Mouse (Mus musculus) heart, embryonic 15.5 days (tissue): ENCODE measurements around the gene Riiad1. TPM values are rescaled to one million over a fixed set of nuclear protein-coding genes. Genes with fewer than 3 reads are reported as not detected.
A peak's percentile ranks its signal among the peaks of the same experiment; 100 is the strongest.

Experiments
- ATAC-seq: fragments of 200-750 bp; cut with Nextera tagmentation; replicated peaks from 2 replicates; pipeline ENCODE4 v1.8.0; 2017; ENCODE audit warnings: low read depth, moderate TSS enrichment; ENCODE audit not compliant: insufficient number of reproducible peaks, insufficient read depth, low FRiP score
- H3K27ac ChIP-seq: fragments of 300-500 bp; sonication (generic); 2 replicates; pipeline ENCODE4 v1.5.1; 2015; ENCODE audit warnings: mild to moderate bottlenecking, inconsistent platforms
- H3K27me3 ChIP-seq: fragments of 300-500 bp; sonication (generic); 2 replicates; pipeline ENCODE4 v1.6.1; 2015; ENCODE audit warnings: inconsistent platforms
- H3K36me3 ChIP-seq: fragments of 300-500 bp; sonication (generic); 2 replicates; pipeline ENCODE4 v1.6.1; 2015; ENCODE audit warnings: mild to moderate bottlenecking, inconsistent platforms
- H3K4me1 ChIP-seq: fragments of 300-500 bp; sonication (generic); replicated peaks from 2 replicates; pipeline ENCODE4 v1.6.1; 2015; ENCODE audit warnings: inconsistent platforms
- H3K4me2 ChIP-seq: fragments of 300-500 bp; sonication (generic); 2 replicates; pipeline ENCODE4 v1.6.1; 2015; ENCODE audit warnings: inconsistent platforms, mild to moderate bottlenecking, moderate library complexity
- H3K4me3 ChIP-seq: fragments of 300-500 bp; sonication (generic); 2 replicates; pipeline ENCODE4 v1.5.1; 2015; ENCODE audit warnings: mild to moderate bottlenecking, inconsistent platforms
- H3K9ac ChIP-seq: fragments of 300-500 bp; sonication (generic); 2 replicates; pipeline ENCODE4 v1.6.1; 2015; ENCODE audit warnings: mild to moderate bottlenecking, inconsistent platforms
- H3K9me3 ChIP-seq: fragments of 300-500 bp; sonication (generic); replicated peaks from 2 replicates; pipeline ENCODE4 v1.6.1; 2016; ENCODE audit warnings: inconsistent platforms
- WGBS: fragments of 180-500 bp; shearing (Covaris S2); methylation state at CpG from one replicate; pipeline ENCODE4 v1.1.7; 2015; ENCODE audit warnings: mixed read lengths; 5-methylcytosine and 5-hydroxymethylcytosine counted together
- polyA plus RNA-seq: library from polyadenylated mRNA; unstranded; fragments of >200 nt; fragmentation: Nextera tagmentation; extraction: Ambion mirVana; gene quantifications from 2 replicates; pipeline ENCODE4 v1.2.1, GENCODE M21; 2015

Gene Riiad1
- polyA plus RNA-seq, 1 experiment from 2014 or later: 4.9 TPM

DNA sequence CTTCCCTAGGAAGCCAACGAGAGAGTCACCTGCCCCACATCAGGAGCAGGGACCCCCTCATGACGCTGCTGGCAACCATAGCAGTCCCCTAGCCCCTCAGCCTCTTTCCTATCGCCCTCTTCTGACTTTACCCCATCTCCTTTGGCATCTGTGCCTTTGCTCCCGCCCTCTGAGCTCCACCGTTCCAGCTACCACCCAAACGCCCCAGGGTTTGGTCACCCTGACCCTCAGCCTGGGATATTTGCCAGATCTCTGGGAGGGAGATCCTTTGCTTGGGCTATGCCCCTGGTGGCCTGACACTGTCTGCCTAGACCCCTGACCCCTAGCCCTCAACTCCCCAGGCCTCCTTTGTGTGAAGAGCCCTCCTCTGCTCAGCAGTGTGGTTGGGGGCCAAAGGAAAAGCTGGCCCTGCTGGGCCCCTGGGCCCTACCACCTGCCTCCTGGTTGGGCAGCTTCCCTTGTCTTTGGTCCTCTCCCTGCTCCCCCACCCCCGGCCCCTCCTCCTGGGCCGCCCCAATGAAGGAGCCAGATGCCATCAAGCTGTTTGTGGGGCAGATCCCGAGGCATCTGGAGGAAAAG is 1.5 kb downstream of the Riiad1 start:
- H3K4me2 ChIP-seq: no peak overlapping the region
- 18% methylated on average over 9 of the region's 9 CpGs for WGBS
- H3K36me3 ChIP-seq: no peaks in the 10 kb centered on the region
- peaks cover 21% of the 10 kb centered on the region for H3K4me1 ChIP-seq
- peaks cover 35% of the 10 kb centered on the region for H3K27me3 ChIP-seq
- no peak overlapping the region for H3K4me3 ChIP-seq
- no peak for ATAC-seq
- no peaks in the 10 kb centered on the region for H3K9me3 ChIP-seq
- H3K9ac ChIP-seq: no peak overlapping the region
- H3K27ac ChIP-seq: no peak overlapping the region

DNA sequence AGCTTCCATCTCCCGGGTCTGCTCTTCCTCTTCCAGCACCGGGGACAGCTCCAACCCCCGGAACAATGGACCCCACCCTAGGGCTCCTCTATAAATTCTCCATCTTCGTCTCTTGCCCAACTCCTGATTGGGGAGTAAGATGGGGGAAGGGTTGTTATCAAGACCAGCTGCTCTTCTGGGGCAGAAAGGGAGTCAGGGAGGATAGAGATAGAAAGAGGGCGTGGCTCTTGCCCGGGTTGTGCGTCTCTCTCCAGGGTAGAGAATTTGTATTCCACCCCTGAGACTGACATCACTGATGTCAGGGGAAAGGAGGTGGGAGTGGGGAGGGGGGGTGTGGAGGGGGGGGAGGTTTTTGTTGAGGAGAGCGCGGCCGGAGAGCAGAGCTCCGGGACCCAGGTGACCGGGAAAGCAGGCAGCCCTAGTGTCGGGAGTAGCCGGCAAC is 2.1 kb downstream of the Riiad1 start, which contains the start of gene Celf3:
Celf3 (plus strand) TSS at position 315 of the 442 bp plus-strand sequence.
- Histone ChIP-seq H3K9me3 (no peaks in the 10 kb centered on the region), H3K27me3 (peaks cover 35% of the 10 kb centered on the region), H3K4me2 (no peak within 1 kb of the TSS), H3K4me1 (peaks cover 23% of the 10 kb centered on the region), H3K27ac (no peak within 1 kb of the TSS), H3K36me3 (no peaks in the 10 kb centered on the region), H3K9ac (no peak within 1 kb of the TSS), H3K4me3 (no peak within 1 kb of the TSS)
- WGBS: 2% methylated on average over 14 of the region's 14 CpGs
- ATAC-seq: no peak; the same call in 1 of the 2 replicates

DNA sequence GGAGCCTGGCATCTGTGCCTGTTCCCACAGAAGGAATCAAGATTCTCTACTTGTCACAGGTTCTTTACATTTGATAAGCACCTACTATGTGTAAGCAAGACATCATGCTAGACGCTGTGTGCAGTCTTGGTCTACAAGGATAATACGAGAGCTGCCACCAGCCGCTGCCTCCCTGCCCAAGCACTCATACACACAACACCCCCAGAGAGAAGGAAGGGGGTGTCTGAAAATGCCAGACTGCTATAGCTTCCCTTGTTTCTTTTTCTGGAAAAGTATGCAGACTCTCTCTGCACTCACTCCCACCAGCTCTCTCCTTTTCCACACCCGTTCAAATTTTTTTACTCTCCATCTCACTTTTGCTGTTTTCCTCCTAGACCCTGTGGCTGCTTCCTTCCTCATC is 2.7 kb downstream of the Riiad1 start:
- Histone ChIP-seq H3K4me2 (no peak overlapping the region), H3K27ac (no peak overlapping the region), H3K4me1 (peaks cover 23% of the 10 kb centered on the region), H3K9ac (no peak overlapping the region), H3K4me3 (no peak overlapping the region), H3K9me3 (no peaks in the 10 kb centered on the region), H3K36me3 (no peaks in the 10 kb centered on the region), H3K27me3 (peaks cover 35% of the 10 kb centered on the region)
- 52% methylated on average over 4 of the region's 4 CpGs for WGBS
- no peak for ATAC-seq

DNA sequence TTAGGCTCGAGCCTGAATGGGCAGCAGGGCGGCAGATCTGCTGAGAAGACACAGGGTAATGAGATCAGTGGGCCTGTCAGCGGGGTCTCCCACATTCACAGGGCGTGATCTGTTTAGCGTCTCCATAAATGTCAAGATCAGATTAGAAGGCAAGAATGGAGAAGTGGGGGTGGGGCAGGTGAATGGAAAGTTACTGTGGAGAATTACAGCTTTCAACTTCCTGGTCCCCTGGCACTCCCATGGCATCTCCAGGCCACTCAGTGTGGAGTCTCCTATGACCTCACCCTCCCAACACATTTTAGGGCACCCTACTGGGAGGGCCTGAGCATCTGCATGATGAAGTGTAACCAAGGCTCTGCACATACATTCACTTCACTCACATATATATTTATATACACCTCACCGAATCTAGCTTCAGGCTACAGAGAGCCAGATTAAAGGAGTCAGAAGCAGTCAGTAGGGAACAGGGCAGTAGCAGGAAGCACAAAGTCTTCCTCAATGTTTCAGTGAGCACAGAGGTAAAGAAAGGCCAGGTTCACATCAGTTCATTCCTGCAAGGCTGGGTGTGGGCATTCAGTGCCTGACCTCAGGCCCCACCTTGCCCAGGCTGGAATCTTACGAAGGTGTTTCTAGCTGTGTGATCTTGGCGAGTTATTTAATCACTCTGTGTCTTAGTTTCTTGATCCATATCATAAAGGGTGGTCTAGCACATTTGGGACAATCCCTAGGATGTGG is 3.7 kb downstream of the Riiad1 start:
- Histone ChIP-seq H3K9me3 (no peaks in the 10 kb centered on the region), H3K27ac (no peak overlapping the region), H3K4me1 (peaks cover 25% of the 10 kb centered on the region), H3K4me3 (no peak overlapping the region), H3K27me3 (peaks cover 30% of the 10 kb centered on the region), H3K36me3 (no peaks in the 10 kb centered on the region), H3K4me2 (no peak overlapping the region), H3K9ac (no peak overlapping the region)
- ATAC-seq: no peak
- WGBS: 48% methylated on average over 8 of the region's 8 CpGs

DNA sequence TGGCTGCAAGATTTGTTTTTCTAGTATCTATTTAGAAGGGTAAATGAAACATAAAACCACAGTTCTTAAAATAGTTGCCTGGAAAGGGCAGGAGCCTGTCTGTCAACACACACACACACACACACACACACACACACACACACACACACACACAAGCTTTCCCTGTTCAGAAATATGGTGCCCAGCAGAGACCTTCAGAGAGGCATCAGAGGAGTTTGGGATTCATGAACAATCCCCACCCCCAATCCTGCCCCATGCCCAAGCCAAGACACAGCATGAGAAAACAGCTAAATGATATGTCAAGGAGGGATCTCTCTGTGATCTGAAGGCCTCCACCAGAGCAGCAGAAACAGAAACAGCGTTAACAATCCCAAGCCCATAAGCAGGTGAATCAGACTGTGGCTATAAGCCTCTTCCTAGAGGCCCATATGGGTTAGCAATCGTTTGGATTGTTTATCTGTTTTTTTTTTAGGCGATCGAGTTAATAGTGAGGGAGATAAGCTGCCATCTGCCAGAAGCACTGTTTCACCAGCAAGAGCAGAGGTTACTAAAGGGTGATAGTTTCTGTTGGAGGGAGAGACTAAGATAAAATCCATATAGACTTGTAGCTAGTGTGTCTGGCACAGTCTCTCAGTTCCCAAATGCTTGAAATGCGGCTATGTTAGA is 6.4 kb downstream of the Riiad1 start:
- H3K27ac ChIP-seq: peak overlapping the region; percentile 53; the same call in 1 of the 2 replicates
- H3K4me2 ChIP-seq: no peak overlapping the region
- 30% methylated on average over 5 of the region's 5 CpGs for WGBS
- H3K9me3 ChIP-seq: no peaks in the 10 kb centered on the region
- H3K4me1 ChIP-seq: peaks cover 25% of the 10 kb centered on the region
- ATAC-seq: no peak
- no peak overlapping the region for H3K4me3 ChIP-seq
- H3K36me3 ChIP-seq: no peaks in the 10 kb centered on the region
- no peak overlapping the region for H3K9ac ChIP-seq
- H3K27me3 ChIP-seq: peaks cover 4% of the 10 kb centered on the region

DNA sequence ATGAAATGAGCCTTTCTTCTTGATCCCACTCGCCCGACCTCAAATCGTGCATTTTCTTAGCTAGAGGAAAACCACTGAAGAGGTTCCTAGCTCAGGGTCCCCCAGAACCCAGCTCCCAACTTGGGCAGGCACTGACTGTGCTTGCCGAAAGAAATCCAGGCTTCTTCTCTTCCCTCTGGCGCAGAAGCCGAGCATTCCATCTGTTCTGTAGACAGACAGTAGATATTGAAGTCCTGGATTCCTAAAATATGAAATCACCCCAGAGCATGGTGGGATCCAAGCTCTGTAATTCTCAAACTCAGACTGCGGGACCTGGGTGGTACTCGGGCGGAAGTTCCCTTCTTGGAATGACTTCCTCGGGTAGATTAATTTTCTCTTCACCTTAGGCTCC is 7.0 kb downstream of the Riiad1 start:
- Histone ChIP-seq H3K4me1 (peaks cover 23% of the 10 kb centered on the region), H3K27ac (peak overlapping the region; percentile 53), H3K9me3 (no peaks in the 10 kb centered on the region), H3K27me3 (no peaks in the 10 kb centered on the region), H3K9ac (no peak overlapping the region), H3K36me3 (no peaks in the 10 kb centered on the region), H3K4me2 (peak overlapping the region; percentile 65), H3K4me3 (no peak overlapping the region)
- WGBS: 37% methylated on average over 10 of the region's 10 CpGs
- no peak for ATAC-seq

DNA sequence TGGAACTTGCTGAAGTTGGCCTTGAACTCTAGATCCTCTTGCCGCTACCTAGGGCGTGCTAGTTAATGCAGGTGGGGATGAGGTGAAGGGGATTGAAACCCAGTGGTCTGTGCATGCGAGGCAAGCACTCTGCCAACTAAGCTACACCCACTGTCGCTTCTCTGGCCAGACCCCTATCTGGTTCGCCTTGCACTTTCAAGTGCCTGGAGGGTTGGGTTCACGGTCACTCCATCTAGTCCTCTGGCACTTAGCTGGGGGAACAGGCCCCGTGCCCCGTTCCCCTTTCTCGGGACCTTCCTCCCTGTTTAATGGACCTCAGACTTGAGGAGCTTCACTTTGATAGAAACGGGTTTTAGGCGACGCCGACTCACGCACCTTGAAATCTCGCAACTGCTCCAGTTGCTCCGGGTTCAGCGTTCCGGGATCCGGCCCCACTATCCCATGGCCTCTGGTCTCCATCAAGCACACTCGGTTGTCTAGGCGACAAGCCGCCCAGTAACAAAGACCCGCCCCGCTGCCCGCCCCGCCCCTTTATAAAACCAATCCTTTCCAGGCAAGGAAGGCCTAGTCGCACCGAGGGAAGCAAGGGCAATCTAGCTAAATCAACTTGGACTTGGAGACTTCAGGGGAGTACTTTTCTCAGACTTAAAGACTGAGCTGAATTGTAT is 7.6 kb downstream of the Riiad1 start:
- ATAC-seq: peak; percentile 72
- Histone ChIP-seq H3K9ac (0 out of 2 replicates have a peak overlapping the region, but pooled peaks have one; percentile 7), H3K27me3 (no peaks in the 10 kb centered on the region), H3K4me3 (peak overlapping the region; percentile 37), H3K4me2 (peak overlapping the region; percentile 65), H3K36me3 (no peaks in the 10 kb centered on the region), H3K27ac (peak overlapping the region; percentile 53), H3K9me3 (no peaks in the 10 kb centered on the region), H3K4me1 (peaks cover 23% of the 10 kb centered on the region)
- WGBS: 12% methylated on average over 28 of the region's 28 CpGs

DNA sequence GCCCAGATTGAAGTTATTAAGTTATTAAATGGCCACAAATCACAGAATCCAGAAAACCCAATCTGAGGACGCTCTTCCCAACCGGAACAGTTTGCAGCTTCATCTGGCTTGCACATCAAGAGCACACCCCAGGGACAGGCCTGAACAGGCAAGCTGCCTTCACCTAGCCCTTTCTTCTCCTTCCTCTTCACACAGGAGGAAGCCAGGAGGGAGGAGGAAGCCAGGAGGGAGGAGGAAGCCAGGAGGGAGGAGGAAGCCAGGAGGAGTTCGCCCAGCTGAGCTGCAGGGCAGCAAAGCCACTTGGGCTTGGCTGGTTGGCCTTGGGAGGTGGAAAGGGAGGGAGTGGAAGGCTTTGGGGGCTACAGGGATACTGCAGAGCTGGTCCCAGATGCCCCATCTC is 11.2 kb downstream of the Riiad1 start:
- Histone ChIP-seq H3K9ac (no peak overlapping the region), H3K4me1 (peaks cover 18% of the 10 kb centered on the region), H3K9me3 (no peaks in the 10 kb centered on the region), H3K4me3 (no peak overlapping the region), H3K36me3 (no peaks in the 10 kb centered on the region), H3K27me3 (no peaks in the 10 kb centered on the region), H3K4me2 (no peak overlapping the region), H3K27ac (no peak overlapping the region)
- 56% methylated on average over 3 of the region's 3 CpGs for WGBS
- ATAC-seq: no peak

DNA sequence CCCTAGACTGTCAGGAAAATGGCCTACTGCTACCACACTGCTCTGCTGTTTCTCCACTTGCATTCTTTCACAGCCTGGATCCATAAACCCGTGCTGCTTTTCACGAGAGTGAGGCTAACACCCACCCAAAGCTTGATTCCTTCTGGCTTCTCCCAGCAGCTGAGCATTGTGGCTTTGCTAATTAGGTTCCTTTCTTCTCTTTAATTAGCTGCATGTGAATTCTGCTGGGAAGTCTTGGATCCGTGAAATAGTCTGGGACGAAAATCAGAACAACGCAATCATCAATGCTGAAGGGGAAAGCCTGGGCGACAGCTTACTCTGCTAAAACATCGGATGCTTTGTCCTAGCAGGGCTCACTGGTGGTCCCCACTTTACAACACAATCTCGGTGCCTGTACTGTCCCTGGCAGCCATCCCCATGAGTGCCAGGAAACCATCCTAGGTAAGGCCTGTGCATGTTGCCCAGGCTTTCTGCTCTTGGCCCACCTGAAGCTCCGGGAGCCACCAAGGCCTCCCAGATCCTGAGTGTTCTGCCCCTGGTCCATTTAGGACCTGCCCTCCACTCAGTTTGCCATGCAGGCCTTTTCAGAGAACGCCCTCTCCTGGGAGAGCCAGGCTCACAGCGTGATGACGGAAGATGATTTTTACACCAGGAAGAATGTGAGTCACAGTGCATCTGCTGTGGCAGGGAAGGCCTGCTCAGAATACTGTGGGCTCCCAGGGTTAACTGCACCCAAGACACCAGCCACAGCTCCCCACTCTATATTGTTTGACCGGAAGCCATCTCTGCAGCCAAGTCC is 14.3 kb downstream of the Riiad1 start:
- no peak for ATAC-seq
- Histone ChIP-seq H3K4me1 (no peaks in the 10 kb centered on the region), H3K9me3 (no peaks in the 10 kb centered on the region), H3K27ac (no peak overlapping the region), H3K4me3 (no peak overlapping the region), H3K4me2 (no peak overlapping the region), H3K27me3 (no peaks in the 10 kb centered on the region), H3K36me3 (no peaks in the 10 kb centered on the region), H3K9ac (no peak overlapping the region)
- 77% methylated on average over 13 of the region's 13 CpGs for WGBS

DNA sequence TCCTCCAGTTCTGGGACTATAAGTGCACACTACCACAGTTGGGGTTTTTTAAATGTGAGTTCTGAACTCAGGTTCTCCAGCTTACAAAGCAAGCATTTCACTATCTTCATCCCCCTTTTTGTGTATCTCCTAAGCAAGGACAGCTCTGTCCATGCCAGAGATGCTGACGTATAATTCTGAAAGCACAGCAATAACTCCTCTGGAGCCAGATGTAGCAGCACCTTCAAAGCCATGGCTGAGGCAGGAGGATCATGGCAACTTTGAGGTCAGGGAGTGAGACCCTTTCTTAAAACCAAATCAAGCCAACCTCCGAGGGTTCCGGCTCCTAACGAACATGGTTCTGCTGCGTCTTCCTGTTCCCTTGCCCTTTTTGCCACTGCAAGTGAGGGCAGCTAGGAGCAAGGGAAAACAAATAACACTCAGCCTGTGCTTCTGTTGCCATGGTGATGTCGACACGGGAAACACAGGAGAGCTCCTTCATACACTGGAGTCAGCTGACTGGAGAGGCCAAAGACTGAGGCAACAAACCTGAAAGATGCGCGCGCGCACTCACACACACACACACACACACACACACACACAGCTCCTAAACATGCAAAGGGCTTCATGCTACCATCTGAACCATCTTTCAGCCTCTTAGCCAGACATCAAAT is 16.1 kb downstream of the Riiad1 start:
- H3K9ac ChIP-seq: no peak overlapping the region
- no peak overlapping the region for H3K27ac ChIP-seq
- no peaks in the 10 kb centered on the region for H3K36me3 ChIP-seq
- ATAC-seq: no peak
- 52% methylated on average over 11 of the region's 11 CpGs for WGBS
- H3K27me3 ChIP-seq: no peaks in the 10 kb centered on the region
- H3K4me3 ChIP-seq: no peak overlapping the region
- no peaks in the 10 kb centered on the region for H3K9me3 ChIP-seq
- no peak overlapping the region for H3K4me2 ChIP-seq
- H3K4me1 ChIP-seq: no peaks in the 10 kb centered on the region
